Mouse (Mus musculus): ENCODE results near the gene Col15a1.

Col15a1 gene

GRCm38 (mm10) chr4:47207969-47208420, at the start of gene Col15a1:
Gene Col15a1, plus strand, starts transcription at chr4:47208161.
- POLR2A ChIA-PET, result interaction anchor here in 2 of 4 experiments (0.6 kb wide), 2 partner anchors 32 to 423 kb away, joined by 3 to 4 read pairs; no protein-coding TSS in a partner anchor
- CTCF ChIA-PET, result no interaction called here

- CTCF ChIA-PET, result interaction anchor here in 2 of 4 experiments (0.7 to 1.0 kb wide), 2 partner anchors 95 to 899 kb away, joined by 3 to 4 read pairs; no protein-coding TSS in a partner anchor
- POLR2A ChIA-PET, result interaction anchor here in 1 of 4 experiments (1.8 kb wide), 1 partner anchor 32 kb away, joined by 7 read pairs; no protein-coding TSS in a partner anchor
These were observed 46.7 kb upstream of the Col15a1 start for GRCm38 (mm10) chr4:47161103-47161755.

DNA sequence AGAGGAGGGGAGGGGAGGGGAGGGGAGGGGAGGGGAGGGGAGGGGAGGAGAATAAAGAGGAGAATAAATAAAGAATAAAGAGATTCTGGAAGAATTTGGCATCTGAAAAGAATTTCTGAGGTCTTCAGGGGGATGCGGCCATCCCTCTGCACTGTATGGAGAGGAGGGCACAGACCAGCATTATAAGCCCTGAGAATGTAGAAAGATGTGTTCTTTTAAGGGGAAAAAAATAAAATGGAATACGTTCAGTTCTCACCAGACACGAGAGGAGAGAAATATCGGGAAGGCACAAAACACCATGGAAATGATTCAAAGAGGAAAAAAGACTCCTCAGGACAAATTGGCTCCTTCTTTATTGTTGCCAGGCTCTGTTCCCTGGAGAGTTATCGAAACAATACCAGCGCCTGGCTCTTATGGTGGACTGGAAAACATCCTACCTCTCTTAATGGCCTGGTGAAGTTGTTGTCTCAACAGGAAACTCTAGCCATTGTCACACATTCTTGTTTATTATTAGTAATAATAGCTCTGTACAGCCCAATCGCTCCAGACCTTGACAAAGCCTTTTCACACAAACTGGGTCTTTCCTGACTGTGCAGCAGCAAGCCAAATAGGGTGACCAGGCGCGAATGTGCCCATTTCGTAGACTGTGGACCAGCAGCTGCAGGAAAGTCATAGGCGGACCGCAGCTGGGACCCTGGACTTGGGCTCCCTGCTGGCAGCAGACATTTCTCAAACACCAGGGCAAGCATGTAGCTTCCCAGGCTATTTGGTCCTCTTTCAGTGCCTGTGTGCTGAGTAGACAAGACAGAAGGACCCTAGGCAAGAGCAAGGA, 46.0 kb upstream of the Col15a1 start:
- POLR2A ChIA-PET, result interaction anchor here in 1 of 4 experiments (1.8 kb wide), 1 partner anchor 33 kb away, joined by 7 read pairs; no protein-coding TSS in a partner anchor

DNA sequence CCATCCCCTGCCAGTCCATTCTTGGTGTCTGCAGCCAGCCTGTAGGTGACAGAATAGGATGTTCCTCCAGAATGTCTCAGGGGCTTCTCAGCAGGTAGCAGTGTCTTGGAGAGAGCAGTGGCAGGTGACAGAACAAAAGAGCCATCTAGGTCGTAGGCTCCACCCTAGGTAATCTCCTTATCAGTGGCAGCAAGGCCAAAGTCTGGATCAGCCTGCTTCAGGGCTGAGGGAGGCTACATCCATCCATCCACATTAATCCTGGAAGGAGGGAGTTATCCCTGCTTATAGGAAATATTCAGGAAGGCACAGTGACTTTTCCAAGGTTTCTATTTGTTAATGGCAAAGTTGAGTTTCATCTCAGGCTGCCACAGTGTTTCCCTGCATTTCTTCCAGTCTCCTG, 35.6 kb upstream of the Col15a1 start:
- ChIA-PET POLR2A (no interaction called here), CTCF (interaction anchor here in 1 of 4 experiments (0.6 kb wide), 1 partner anchor 265 kb away, joined by 14 read pairs; no protein-coding TSS in a partner anchor)

More for the DNA sequence above, 46.0 kb upstream of the Col15a1 start:
- CTCF ChIA-PET, result no interaction called here

DNA sequence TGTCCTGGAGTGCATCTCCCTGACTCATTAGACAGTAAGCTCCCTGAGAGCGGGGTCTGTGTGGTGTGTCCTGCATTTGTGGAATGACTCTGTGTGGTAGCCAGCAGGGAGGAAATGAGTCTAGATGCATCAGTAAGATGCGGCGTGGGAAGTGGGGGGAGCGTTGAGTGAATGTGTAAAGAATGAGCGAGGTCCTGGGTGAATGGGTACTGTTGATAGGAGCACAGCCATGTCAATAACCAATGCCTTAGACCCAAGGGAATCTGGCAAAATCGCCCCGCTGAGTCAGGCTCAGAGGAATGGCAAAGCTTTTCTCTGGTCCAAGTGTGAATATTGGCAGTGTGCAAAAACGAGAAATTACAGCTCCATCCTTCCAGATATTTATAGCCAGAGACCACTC, 30.9 kb upstream of the Col15a1 start:
- CTCF ChIA-PET, result no interaction called here
- POLR2A ChIA-PET, result no interaction called here

DNA sequence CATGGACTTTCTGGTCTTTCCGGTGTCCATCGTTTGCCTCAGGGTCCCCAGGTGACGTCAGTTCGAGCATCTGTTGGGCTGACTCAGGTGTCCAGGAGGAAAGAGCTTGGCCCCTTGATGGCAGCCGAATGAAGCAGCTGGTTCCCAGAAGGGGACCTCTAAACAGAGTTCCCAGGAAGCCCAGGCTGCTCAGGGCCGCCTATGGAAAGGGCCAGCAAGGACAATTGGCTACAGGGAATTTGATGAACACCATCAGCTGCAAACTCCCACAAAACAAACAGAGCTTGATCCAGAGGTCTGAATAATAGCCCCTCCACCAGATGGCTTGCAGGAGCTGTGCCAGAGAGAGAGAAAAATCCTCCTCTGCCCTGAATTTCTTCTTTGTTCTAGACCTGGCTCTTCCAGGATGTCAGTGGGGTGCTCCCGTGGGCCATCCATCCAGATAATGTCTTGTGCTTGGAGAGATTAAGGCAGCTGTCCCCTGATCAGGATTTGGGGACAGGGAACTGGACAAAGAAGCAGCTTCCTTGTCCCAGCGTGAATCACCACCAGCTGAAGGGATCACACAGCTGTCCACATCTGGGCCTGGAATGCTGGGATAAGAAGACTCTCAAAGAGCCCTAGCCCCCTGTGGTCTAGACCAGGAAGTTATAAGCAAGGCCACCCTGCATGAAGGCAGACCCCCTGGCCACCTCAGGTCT, 29.6 kb upstream of the Col15a1 start:
- ChIA-PET CTCF (interaction anchor here in 1 of 4 experiments (0.7 kb wide), 1 partner anchor 74 kb away, joined by 3 read pairs; no protein-coding TSS in a partner anchor), POLR2A (no interaction called here)

DNA sequence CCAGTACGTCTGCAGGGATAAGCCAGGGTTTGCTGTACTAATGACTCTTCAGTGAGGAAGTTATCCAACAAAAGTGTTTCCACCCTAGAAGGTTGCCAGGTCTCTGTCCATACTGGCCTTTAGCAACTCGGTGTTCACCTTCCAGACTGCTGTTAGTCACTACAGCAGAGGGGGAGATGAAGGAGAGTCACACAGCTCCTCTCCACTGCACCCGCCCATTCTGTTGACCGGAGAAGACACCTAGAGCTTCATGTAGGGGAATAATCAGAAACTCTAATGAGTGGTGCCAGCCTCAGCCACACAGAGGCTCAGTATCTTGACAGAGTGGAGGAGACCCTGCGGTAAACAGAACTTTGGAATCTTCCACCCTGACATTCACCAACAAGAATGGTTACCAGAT, 28.4 kb upstream of the Col15a1 start:
- ChIA-PET CTCF (interaction anchor here in 1 of 4 experiments (0.5 kb wide), 1 partner anchor 76 kb away, joined by 3 read pairs; no protein-coding TSS in a partner anchor), POLR2A (no interaction called here)

DNA sequence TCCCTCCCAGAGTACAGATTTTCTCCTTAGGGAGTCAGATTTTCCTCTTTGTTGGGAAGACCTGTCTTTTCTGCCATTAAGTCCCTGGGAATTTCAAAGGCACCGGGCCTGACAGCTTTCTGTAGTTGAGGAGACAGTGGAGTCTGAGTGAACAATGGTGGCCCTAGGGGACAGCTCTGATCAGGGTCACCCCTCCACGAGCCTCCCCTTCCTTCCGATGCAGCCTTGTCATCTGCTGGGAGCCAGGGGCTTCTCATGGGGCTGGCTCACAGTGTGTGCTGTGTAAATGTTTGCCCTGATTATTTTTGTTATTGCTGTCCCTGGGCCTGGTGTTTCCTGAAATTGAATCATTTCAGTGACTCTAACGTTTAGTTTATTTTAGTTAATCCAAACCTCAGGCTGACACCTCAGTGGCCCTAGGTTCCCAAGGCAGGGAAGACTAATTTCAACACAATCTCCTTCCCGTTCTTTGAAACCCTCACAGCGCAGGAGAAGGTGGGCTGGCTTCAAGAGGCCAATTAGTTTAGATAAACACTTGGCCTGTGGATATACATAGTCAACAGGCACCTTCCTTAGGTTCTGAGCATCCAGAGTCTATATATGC, 23.8 kb upstream of the Col15a1 start:
- ChIA-PET CTCF (no interaction called here), POLR2A (no interaction called here)

DNA sequence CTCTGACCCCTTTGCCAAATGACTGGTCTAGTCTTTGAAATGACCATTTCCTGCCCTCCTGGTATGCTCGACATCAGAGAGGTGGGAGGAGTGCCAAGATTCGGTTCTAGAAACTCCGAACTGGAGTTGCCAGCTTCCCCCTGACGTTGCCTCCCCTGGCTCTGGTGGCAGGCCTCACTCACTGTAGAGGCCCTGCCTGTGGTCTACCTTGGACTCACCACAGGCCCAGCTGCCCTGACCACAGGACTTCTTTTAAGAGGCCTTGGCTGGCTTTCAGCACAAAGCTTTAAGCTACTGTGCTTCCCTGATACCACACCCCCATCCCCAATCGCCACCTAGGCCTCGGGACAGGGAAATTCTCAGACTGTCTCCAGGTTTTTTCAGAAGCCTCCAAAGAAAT, 21.4 kb upstream of the Col15a1 start:
- POLR2A ChIA-PET, result no interaction called here
- CTCF ChIA-PET, result no interaction called here

DNA sequence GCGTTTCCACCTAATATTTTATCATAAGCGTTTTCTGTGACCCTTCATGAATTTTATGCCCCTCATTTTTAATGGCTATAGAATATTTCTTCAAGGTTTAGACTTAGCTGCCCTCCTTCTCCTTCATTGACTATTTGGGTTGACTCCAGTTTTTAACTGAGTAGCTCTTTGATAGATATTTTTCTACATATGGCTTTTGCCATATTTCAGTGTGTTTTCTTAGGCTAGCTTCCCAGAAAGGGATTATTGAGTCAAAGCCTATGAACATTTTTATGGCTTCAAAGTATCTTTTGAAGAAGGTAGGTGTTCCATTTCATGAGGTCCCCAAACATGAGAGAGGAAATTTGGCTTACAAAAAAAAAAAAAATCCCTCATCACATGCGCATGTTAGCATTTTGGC, 11.8 kb upstream of the Col15a1 start:
- CTCF ChIA-PET, result no interaction called here
- POLR2A ChIA-PET, result no interaction called here

GRCm38 (mm10) chr4:47203643-47204042, 4.3 kb upstream of the Col15a1 start:
- ChIA-PET CTCF (no interaction called here), POLR2A (no interaction called here)

DNA sequence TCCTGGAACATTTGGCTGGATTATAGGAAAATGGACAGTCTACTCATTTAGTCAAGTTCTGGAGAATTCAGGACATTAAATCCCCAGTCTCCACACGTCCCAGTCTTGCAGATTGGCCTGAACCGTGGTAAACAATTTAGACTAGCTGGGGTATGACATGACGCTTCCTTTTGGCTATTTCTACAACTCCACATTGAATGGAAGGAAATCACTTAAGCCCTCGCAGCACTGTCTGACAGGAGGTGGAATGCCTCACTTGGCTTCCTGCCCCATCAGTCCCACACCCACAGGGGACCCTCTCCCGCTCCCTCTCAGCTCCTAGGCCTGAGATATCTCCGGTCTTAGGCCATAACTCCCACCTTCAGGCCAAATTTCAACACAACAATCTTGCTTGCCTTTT, 2.1 kb upstream of the Col15a1 start:
- CTCF ChIA-PET, result no interaction called here
- POLR2A ChIA-PET, result interaction anchor here in 1 of 4 experiments (0.5 kb wide), 1 partner anchor 160 kb away, joined by 3 read pairs; no protein-coding TSS in a partner anchor

- ChIA-PET CTCF (no interaction called here), POLR2A (interaction anchor here in 1 of 4 experiments (0.6 kb wide), 1 partner anchor 33 kb away, joined by 4 read pairs; no protein-coding TSS in a partner anchor)
These were observed 545 bp downstream of the Col15a1 start for GRCm38 (mm10) chr4:47208421-47208991.

GRCm38 (mm10) chr4:47209466-47209865, 1.5 kb downstream of the Col15a1 start:
- POLR2A ChIA-PET, result no interaction called here
- CTCF ChIA-PET, result interaction anchor here in 1 of 4 experiments (0.5 kb wide), 1 partner anchor 45 kb away, joined by 7 read pairs; no protein-coding TSS in a partner anchor

DNA sequence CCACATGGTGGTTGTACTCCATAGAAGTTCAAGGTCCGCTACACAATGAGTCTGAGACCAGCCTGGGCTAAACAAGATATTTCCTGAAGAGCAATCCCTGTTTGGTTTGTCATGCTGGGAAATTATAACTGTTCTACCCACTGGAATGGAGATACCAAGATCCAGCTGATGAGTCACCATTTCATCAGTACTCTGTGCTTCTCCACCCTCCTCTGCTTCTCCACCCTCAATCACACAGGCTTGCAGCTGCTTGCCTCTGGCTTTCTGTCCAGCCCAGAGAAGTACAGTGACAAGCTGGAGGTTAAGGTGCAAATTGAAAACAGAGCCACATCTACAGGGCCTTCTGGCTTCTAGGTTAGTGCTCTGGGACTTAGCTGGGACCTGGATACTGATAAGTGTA, 10.9 kb downstream of the Col15a1 start:
- POLR2A ChIA-PET, result no interaction called here
- CTCF ChIA-PET, result no interaction called here

- ChIA-PET POLR2A (no interaction called here), CTCF (no interaction called here)
These were observed 11.4 kb downstream of the Col15a1 start for GRCm38 (mm10) chr4:47219393-47219792.

DNA sequence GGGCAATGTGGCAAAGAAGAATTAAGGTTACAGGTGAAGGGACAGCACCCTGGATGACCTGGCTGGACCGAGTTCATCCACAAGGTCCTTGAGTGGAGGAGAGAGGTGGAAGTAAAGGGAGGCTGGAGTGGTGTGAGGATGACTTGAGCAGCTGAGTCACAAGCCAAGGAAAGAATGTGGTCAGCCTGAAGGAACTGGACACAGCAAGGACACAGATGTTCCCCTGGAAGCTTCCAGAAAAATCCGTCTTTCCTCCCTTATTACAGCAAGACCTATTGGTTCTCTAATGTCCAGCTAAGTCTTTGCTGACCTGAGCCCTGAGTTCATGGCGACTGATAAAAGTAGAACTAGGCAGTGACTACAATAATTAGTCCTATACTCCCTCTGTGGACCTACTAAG, 12.6 kb downstream of the Col15a1 start:
- CTCF ChIA-PET, result no interaction called here
- POLR2A ChIA-PET, result no interaction called here

DNA sequence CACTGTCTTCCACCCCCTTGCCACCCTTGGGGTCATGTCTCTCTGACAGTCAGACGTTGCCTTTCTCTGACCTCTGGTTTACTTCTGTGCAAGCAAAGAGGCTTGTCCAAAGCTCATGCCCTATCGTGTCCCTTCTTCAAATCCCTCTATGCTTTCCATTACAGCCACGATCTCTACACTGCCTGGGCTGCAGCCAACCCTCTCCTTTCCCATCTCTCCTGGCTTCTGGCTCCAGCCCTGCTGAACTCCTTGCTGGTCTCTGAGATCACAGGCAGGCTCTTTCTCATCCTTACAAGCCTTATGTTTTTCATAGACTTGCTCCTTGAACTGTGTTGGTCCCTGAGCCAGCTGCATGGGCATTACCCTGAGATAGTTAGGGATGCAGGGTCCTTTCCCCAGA, 14.2 kb downstream of the Col15a1 start:
- ChIA-PET CTCF (no interaction called here), POLR2A (interaction anchor here in 1 of 4 experiments (1.3 kb wide), 1 partner anchor 12 kb away, joined by 5 read pairs; no protein-coding TSS in a partner anchor)

DNA sequence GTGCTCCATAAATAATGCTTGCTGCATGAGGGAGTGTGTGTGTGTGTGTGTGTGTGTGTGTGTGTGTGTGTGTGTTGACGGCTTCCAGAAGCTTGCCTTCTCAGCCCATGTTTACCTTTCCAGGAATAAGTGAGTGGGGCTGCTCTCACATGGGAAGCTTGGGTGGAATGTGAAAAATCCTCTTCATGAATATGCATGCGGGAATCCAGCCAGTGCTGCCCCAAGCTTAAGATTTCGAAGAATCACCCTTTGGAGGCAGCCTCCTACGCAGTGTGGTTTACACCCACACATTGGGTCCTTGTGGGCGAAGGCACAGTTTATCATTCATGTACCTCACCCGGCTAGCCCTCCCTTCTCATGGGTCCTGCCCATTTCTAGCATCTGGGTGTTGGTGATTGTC, 18.0 kb downstream of the Col15a1 start:
- ChIA-PET POLR2A (interaction anchor here in 1 of 4 experiments (0.6 kb wide), 1 partner anchor 304 kb away, joined by 3 read pairs; no protein-coding TSS in a partner anchor), CTCF (interaction anchor here in 2 of 4 experiments (0.6 to 1.4 kb wide), 2 partner anchors 10 to 1780 kb away, joined by 3 to 4 read pairs; no protein-coding TSS in a partner anchor)

Data from embryonic stem cell, embryonic (primary cell).